Mouse (Mus musculus): ENCODE results near the gene Ppef2.
A peak's percentile ranks its signal among the peaks of the same experiment; 100 is the strongest.

DNA sequence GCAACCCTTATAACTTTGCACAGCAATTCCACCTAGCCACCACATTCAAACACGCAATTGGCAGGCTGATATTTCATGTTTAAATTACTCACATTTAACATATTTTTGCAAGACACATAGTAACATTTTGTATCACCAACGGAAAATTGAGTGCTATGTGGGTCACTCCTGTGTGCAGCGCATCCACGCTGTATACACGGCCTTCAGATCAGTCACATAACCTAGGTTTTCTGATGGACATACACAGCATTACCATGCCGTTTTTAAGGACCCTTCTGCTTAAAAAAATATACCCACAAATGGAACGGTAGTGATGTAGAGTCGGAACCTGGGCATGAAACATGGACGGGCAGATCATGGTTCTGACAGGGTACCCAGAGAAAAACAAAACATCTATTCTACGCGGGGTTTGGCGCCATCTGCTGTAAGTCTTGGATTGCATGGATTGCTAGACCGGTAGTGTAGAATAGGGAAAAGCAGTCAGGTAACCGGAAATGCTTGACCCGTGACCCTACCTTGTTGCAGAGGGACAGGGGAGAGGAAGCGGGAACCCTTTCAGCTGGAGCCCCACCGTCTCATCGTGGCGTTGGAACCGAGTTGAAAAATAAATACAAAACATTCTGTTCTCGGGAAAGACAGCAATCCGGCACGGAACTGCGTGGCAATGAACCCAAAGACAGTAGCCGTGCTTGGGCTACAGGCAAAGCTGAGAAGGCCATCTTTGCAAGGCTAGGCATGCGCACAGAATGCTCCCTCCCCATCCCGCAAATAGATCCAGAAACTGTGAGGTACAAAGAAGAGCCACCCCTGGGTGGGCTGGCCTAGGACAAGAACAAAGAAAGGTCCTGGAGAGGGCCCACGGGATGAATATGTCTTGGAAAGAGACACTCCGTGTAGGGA lies 16.5 kb downstream of the Ppef2 start:
- TF ChIP-seq POLR2A (IDR thresholded peaks at IDR 0.05; ENCODE audit: borderline replicate concordance, extremely low read depth, low read depth, low read length) (no peak), CTCF (IDR thresholded peaks at IDR 0.05; ENCODE audit: insufficient read depth, low read length) (peak; percentile 47)
